Mouse (Mus musculus): Measurements from ENCODE around the gene Zfp704. TPM values are rescaled to one million over a fixed set of nuclear protein-coding genes. Genes with fewer than 3 reads are reported as not detected.
A peak's percentile ranks its signal among the peaks of the same experiment; 100 is the strongest.

Zfp704 gene
- polyA plus RNA-seq, 1 experiment from 2014 or later: 7.2 TPM

DNA sequence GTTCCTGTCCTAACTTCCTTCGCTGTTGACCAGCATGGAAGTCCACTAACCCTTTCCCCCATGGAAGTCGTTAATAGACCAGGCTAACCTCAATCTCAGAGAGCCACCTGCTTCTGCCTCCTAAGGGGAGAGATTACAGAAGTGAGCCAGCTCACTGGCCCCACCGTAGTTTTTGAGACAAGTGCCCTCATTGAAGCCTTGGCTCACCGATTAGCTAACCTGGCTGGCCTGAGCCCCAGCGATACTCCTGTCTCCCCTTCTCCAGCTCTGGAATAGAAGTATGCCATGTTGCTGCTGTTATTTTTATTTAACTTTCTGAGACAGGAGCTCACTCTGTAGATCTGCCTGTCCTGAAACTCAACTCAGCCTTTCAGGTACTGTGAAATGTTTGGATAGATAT, 66.0 kb downstream of the Zfp704 start:
- Histone ChIP-seq H3K4me1 (peaks cover 29% of the 10 kb centered on the region), H3K27ac (no peak overlapping the region), H3K9me3 (no peaks in the 10 kb centered on the region), H3K36me3 (no peaks in the 10 kb centered on the region), H3K4me3 (no peak overlapping the region), H3K27me3 (ENCODE audit: insufficient read depth, poor library complexity, severe bottlenecking) (no peaks in the 10 kb centered on the region)
- 81% methylated on average over 5 of the region's 5 CpGs for WGBS
- peak; percentile 59 for DNase-seq (ENCODE audit: low spot score)

DNA sequence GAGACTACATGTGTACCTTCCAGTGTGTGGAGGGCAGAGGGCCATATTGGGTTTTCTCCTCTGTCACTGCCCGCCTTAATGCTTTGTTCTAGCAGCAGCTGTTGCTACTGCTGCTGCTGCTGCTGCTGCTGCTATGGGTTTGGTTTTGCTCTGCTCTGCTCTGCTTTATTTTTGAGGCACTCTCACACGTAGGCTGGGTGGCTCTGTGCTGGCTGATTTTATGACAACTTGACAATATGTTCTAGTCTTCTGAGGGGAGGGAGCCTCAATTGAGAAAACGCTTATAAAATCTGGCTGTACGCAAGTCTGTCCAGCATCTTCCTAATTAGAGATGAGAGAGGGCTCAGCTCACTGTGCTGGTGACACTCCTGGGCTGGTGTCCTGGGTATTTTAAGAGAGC, 66.4 kb downstream of the Zfp704 start:
- Histone ChIP-seq H3K9me3 (no peaks in the 10 kb centered on the region), H3K36me3 (no peaks in the 10 kb centered on the region), H3K4me3 (no peak overlapping the region), H3K27me3 (ENCODE audit: insufficient read depth, poor library complexity, severe bottlenecking) (no peaks in the 10 kb centered on the region), H3K27ac (no peak overlapping the region), H3K4me1 (peaks cover 29% of the 10 kb centered on the region)
- 80% methylated on average over 4 of the region's 4 CpGs for WGBS
- DNase-seq (ENCODE audit: low spot score): no peak

- H3K9me3 ChIP-seq: no peaks in the 10 kb centered on the region
- peak; percentile 53 for DNase-seq (ENCODE audit: low spot score)
- 92% methylated on average over 14 of the region's 14 CpGs for WGBS
These were observed 68.3 kb downstream of the Zfp704 start for GRCm38 (mm10) chr3:9541561-9541960.

GRCm38 (mm10) chr3:9538510-9538909, 71.4 kb downstream of the Zfp704 start:
- DNase-seq (ENCODE audit: low spot score): no peak
- no peak overlapping the region for H3K4me3 ChIP-seq
- 97% methylated on average over 2 of the region's 2 CpGs for WGBS
- H3K36me3 ChIP-seq: no peaks in the 10 kb centered on the region
- H3K27me3 ChIP-seq (ENCODE audit: insufficient read depth, poor library complexity, severe bottlenecking): no peaks in the 10 kb centered on the region
- H3K4me1 ChIP-seq: no peaks in the 10 kb centered on the region; the same call in 1 of the 2 replicates
- H3K27ac ChIP-seq: no peak overlapping the region
- H3K9me3 ChIP-seq: no peaks in the 10 kb centered on the region

More at GRCm38 (mm10) chr3:9541561-9541960, 68.3 kb downstream of the Zfp704 start:
- H3K27ac ChIP-seq: no peak overlapping the region
- no peaks in the 10 kb centered on the region for H3K27me3 ChIP-seq (ENCODE audit: insufficient read depth, poor library complexity, severe bottlenecking)
- H3K4me1 ChIP-seq: peaks cover 12% of the 10 kb centered on the region
- H3K4me3 ChIP-seq: no peak overlapping the region
- H3K36me3 ChIP-seq: no peaks in the 10 kb centered on the region

DNA sequence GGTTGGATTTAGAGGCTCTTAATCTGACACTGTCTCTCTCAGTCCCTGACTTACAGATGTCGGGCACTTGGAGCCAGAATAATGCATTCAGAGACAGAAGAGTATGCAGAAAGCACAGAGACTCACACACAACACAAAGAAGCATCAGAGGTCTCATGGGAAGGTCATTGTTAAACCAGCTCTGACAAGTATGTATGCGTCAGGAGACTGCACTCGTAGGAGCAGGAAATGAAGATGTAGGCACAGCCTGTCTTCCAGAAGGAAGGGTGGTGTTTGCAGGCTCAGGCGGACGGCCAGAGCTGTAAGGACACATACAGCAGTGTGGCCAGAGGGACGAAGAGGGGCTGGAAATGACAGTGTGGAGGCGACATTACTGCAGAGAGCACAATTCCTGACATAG, 72.0 kb downstream of the Zfp704 start:
- Histone ChIP-seq H3K4me3 (no peak overlapping the region), H3K9me3 (no peaks in the 10 kb centered on the region), H3K36me3 (no peaks in the 10 kb centered on the region), H3K27me3 (ENCODE audit: insufficient read depth, poor library complexity, severe bottlenecking) (no peaks in the 10 kb centered on the region), H3K4me1 (no peaks in the 10 kb centered on the region; the same call in 1 of the 2 replicates), H3K27ac (no peak overlapping the region)
- WGBS: 74% methylated on average over 7 of the region's 7 CpGs
- DNase-seq (ENCODE audit: low spot score): peak; percentile 66

DNA sequence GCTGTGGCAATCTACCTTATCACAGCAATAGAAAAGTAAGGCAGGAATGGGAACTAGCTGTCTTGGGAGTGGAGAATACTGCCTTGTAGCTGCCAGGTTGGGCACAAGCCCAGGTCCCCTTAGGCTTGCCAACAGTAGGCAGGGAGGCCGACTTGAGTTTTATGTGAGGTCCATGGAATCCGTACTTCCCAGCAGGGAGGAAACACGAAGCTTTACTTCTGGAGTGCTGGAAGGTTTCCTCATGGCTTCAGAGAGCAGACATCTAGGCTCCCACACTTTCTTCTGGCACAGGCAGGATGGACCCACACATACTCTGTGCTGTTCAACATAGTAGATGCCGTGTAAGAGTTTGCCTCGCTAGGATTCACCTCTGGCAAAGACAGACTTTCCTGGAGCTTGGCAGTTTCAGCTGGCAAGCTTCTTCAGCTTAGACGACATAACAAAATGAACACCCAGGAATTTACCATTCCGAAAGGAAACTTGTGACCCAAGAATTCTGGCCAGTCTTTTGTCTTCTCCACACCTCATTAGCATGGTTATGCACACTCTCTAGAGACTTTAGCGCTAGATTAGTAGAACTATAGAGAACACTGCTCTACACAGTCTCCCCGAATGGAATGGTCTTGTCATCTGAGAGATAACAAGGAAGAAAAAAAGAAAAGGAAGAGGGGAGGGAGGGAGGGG, 79.6 kb downstream of the Zfp704 start:
- Histone ChIP-seq H3K4me1 (no peaks in the 10 kb centered on the region), H3K9me3 (no peaks in the 10 kb centered on the region), H3K27ac (no peak overlapping the region), H3K36me3 (0 out of 2 replicates have a peak, but pooled peaks cover 6% of the 10 kb centered on the region), H3K27me3 (ENCODE audit: insufficient read depth, poor library complexity, severe bottlenecking) (no peaks in the 10 kb centered on the region), H3K4me3 (no peak overlapping the region)
- no peak for DNase-seq (ENCODE audit: low spot score)
- 83% methylated on average over 9 of the region's 9 CpGs for WGBS

- Histone ChIP-seq H3K36me3 (no peaks in the 10 kb centered on the region), H3K4me1 (peaks cover 37% of the 10 kb centered on the region), H3K27ac (no peak overlapping the region), H3K27me3 (ENCODE audit: insufficient read depth, poor library complexity, severe bottlenecking) (no peaks in the 10 kb centered on the region), H3K4me3 (no peak overlapping the region), H3K9me3 (no peaks in the 10 kb centered on the region)
- 67% methylated on average over 5 of the region's 5 CpGs for WGBS
- no peak for DNase-seq (ENCODE audit: low spot score)
These were observed 85.5 kb downstream of the Zfp704 start for GRCm38 (mm10) chr3:9524429-9524828.

- Histone ChIP-seq H3K4me3 (no peak overlapping the region), H3K36me3 (no peaks in the 10 kb centered on the region), H3K27me3 (ENCODE audit: insufficient read depth, poor library complexity, severe bottlenecking) (no peaks in the 10 kb centered on the region), H3K27ac (no peak overlapping the region), H3K9me3 (no peaks in the 10 kb centered on the region), H3K4me1 (peaks cover 39% of the 10 kb centered on the region)
- no peak for DNase-seq (ENCODE audit: low spot score)
- WGBS: 67% methylated on average over 18 of the region's 18 CpGs
These were observed 86.6 kb downstream of the Zfp704 start for GRCm38 (mm10) chr3:9523081-9523932.

GRCm38 (mm10) chr3:9522009-9522408, 87.9 kb downstream of the Zfp704 start:
- DNase-seq (ENCODE audit: low spot score): no peak

DNA sequence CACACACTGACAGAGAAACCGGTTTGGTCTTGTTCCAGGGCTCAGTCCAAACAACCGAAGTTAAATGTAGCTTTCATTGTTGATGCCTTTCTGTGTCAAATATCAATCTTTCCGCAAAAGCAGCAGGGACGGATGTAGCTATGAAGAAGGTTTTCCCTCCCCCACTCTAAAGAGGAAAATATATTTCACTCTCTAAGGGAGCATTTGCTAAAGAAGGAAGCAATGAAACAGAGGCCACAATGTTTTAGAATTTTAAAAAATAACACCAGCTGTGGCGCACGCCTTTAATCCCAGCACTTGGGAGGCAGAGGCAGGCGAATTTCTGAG, 89.2 kb downstream of the Zfp704 start:
- H3K9me3 ChIP-seq: no peaks in the 10 kb centered on the region
- peak overlapping the region; percentile 48 for H3K27ac ChIP-seq
- peak overlapping the region; percentile 19; the same call in 1 of the 2 replicates for H3K4me3 ChIP-seq
- WGBS: 53% methylated on average over 7 of the region's 7 CpGs
- no peaks in the 10 kb centered on the region for H3K27me3 ChIP-seq (ENCODE audit: insufficient read depth, poor library complexity, severe bottlenecking)
- DNase-seq (ENCODE audit: low spot score): no peak
- peaks cover 60% of the 10 kb centered on the region for H3K4me1 ChIP-seq
- no peaks in the 10 kb centered on the region for H3K36me3 ChIP-seq

More at GRCm38 (mm10) chr3:9522009-9522408, 87.9 kb downstream of the Zfp704 start:
- no peaks in the 10 kb centered on the region for H3K36me3 ChIP-seq
- no peak overlapping the region for H3K27ac ChIP-seq
- WGBS: 54% methylated on average over 6 of the region's 6 CpGs
- H3K27me3 ChIP-seq (ENCODE audit: insufficient read depth, poor library complexity, severe bottlenecking): no peaks in the 10 kb centered on the region
- no peaks in the 10 kb centered on the region for H3K9me3 ChIP-seq
- no peak overlapping the region for H3K4me3 ChIP-seq
- H3K4me1 ChIP-seq: peaks cover 50% of the 10 kb centered on the region

DNA sequence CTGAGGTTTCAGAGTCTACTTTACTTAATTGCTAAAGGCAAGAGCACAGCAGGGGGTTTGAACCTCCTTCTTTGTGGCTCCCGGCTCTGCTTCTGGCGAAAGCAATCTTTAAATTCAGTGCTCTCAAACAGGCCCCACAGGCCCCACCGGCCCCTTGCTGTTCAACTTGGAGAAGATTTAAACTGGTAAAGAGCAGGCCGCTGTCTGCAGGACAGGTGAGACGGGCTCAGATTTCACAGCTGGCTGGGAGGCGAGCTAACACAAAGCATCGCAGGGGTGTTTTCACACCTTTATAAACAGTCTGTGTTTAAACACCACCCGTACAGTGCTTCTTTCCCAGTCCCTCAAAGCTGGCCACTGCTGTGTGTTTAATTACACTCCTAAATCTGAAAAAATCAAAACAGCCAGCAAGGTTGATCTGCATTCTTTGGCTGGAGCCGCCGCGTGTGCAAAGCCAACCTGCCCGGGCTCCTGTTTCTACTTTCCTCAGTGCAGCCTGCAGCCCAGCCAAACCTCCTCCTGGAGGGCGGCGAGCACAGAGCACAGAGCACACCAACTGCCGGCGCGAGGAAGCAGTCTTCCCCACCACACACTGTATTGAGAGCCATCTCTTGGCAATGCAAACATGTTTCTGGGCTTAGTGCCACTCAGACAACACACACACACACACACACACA, 89.7 kb downstream of the Zfp704 start:
- no peak for DNase-seq (ENCODE audit: low spot score)
- peaks cover 66% of the 10 kb centered on the region for H3K4me1 ChIP-seq
- no peaks in the 10 kb centered on the region for H3K27me3 ChIP-seq (ENCODE audit: insufficient read depth, poor library complexity, severe bottlenecking)
- peak overlapping the region; percentile 48 for H3K27ac ChIP-seq
- WGBS: 13% methylated on average over 17 of the region's 17 CpGs
- H3K36me3 ChIP-seq: no peaks in the 10 kb centered on the region
- H3K4me3 ChIP-seq: peak overlapping the region; percentile 19; the same call in 1 of the 2 replicates
- no peaks in the 10 kb centered on the region for H3K9me3 ChIP-seq

DNA sequence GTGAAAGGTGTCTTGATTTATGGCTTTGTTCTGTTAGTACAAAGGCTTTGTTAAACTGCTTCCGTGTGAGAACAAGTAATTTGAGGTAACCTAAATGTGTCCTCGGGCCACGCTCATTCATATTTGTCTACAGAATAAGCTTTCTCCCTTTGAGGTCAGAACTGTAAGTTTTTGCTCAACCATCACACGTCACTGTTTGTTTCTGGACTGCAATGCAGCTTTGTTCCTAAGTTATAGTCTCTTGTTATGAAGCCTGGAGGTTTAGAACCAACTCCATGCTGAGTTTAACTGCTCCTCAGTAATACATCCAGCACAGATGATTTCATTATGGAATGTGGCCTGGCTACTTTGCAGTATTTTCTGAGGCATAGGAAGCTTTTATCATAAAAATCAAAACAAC, 90.4 kb downstream of the Zfp704 start:
- Histone ChIP-seq H3K27ac (peak overlapping the region; percentile 48; the same call in 1 of the 2 replicates), H3K36me3 (no peaks in the 10 kb centered on the region), H3K4me1 (peaks cover 65% of the 10 kb centered on the region), H3K9me3 (no peaks in the 10 kb centered on the region), H3K27me3 (ENCODE audit: insufficient read depth, poor library complexity, severe bottlenecking) (no peaks in the 10 kb centered on the region), H3K4me3 (0 out of 2 replicates have a peak overlapping the region, but pooled peaks have one; percentile 19)
- 67% methylated on average over 4 of the region's 4 CpGs for WGBS
- DNase-seq (ENCODE audit: low spot score): no peak

DNA sequence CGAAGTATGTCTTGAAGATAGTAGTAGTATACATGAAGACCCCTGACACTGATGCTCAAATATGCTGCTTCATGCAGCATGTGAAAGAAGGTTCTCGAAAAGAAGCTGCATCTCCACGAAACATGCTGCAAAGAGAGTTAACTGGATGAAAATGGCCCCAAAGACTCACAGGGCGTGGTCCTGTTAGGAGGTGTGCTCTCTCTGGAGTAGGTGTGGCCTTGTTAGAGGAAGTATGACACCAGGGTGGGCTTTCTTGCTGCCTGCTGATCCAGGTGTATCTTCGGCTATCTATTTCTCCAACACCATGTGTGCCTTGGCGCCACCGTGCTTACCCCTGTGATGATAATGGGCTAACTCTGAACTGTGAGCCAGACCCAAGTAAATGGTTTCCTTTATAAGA, 90.9 kb downstream of the Zfp704 start:
- no peaks in the 10 kb centered on the region for H3K9me3 ChIP-seq
- H3K36me3 ChIP-seq: no peaks in the 10 kb centered on the region
- WGBS: 87% methylated on average over 7 of the region's 7 CpGs
- no peak overlapping the region for H3K4me3 ChIP-seq
- H3K27me3 ChIP-seq (ENCODE audit: insufficient read depth, poor library complexity, severe bottlenecking): no peaks in the 10 kb centered on the region
- no peak for DNase-seq (ENCODE audit: low spot score)
- H3K27ac ChIP-seq: no peak overlapping the region
- peaks cover 63% of the 10 kb centered on the region for H3K4me1 ChIP-seq
